Mouse (Mus musculus): ENCODE data around the gene Epb41l3. TPM values are rescaled to one million over a fixed set of nuclear protein-coding genes. Genes with fewer than 3 reads are reported as not detected.

Epb41l3 gene
- total and polyA plus RNA-seq, 3 experiments = not detected

- TF ChIP-seq JUND (IDR thresholded peaks at IDR 0.05; ENCODE audit: low read depth, low read length) (no peak), UBTF (IDR thresholded peaks at IDR 0.05; ENCODE audit: borderline replicate concordance, insufficient read depth, low read depth, low read length) (no peak), RCOR1 (IDR thresholded peaks at IDR 0.05; ENCODE audit: low read depth, low read length) (no peak), RAD21 (IDR thresholded peaks at IDR 0.05; ENCODE audit: low read depth, low read length) (no peak), MEF2A (IDR thresholded peaks at IDR 0.05; ENCODE audit: extremely low read depth, insufficient replicate concordance, low read depth, low read length, poor library complexity, severe bottlenecking) (no peak)
- Histone ChIP-seq H3K27ac (ENCODE audit: control insufficient read depth, low read depth, low read length) (no peak overlapping the region), H3K79me2 (ENCODE audit: control insufficient read depth, insufficient read depth, low read length, poor library complexity) (no peaks in the 10 kb centered on the region), H3K4me1 (ENCODE audit: control insufficient read depth in 1 of 2, insufficient read depth in 2 of 2, low read length in 2 of 2) (no peaks in the 10 kb centered on the region), H3K4me3 (ENCODE audit: control insufficient read depth in 1 of 2, insufficient read depth in 1 of 2, low read depth in 2 of 2, low read length in 2 of 2) (no peak overlapping the region), H3K9me3 (replicated peaks; ENCODE audit: insufficient read depth, low read length) (no peaks in the 10 kb centered on the region), H3K36me3 (ENCODE audit: control insufficient read depth in 1 of 2, insufficient read depth in 2 of 2, low read length in 2 of 2) (no peaks in the 10 kb centered on the region), H3K27me3 (ENCODE audit: control insufficient read depth in 1 of 2, insufficient read depth in 2 of 2, low read length in 2 of 2) (no peaks in the 10 kb centered on the region), H3K9ac (ENCODE audit: control insufficient read depth, low read depth, low read length, poor library complexity, severe bottlenecking) (no peak overlapping the region)
- no peak for DNase-seq (ENCODE audit: low read depth, low spot score)
Observed at GRCm38 (mm10) chr17:69158690-69159089, 83.2 kb downstream of the Epb41l3 start.

GRCm38 (mm10) chr17:69162731-69163130, 87.2 kb downstream of the Epb41l3 start:
- no peak overlapping the region for H3K27ac ChIP-seq (ENCODE audit: control insufficient read depth, low read depth, low read length)
- H3K36me3 ChIP-seq (ENCODE audit: control insufficient read depth in 1 of 2, insufficient read depth in 2 of 2, low read length in 2 of 2) = no peaks in the 10 kb centered on the region
- no peaks in the 10 kb centered on the region for H3K79me2 ChIP-seq (ENCODE audit: control insufficient read depth, insufficient read depth, low read length, poor library complexity)
- TF ChIP-seq ETS1 (IDR thresholded peaks at IDR 0.05; ENCODE audit: low read depth, low read length) (no peak), GABPA (IDR thresholded peaks at IDR 0.05; ENCODE audit: low read depth, low read length) (no peak), SMC3 (IDR thresholded peaks at IDR 0.05; ENCODE audit: low read depth, low read length) (no peak), NELFE (IDR thresholded peaks at IDR 0.05; ENCODE audit: low read depth, low read length) (no peak), HCFC1 (IDR thresholded peaks at IDR 0.05; ENCODE audit: low read depth, low read length) (no peak), USF2 (IDR thresholded peaks at IDR 0.05; ENCODE audit: borderline replicate concordance in 1 of 2, insufficient read depth in 1 of 2, low read depth in 1 of 2, low read length in 2 of 2) (no peak), ZNF384 (IDR thresholded peaks at IDR 0.05; ENCODE audit: low read depth, low read length) (no peak), POLR2AphosphoS2 (IDR thresholded peaks at IDR 0.05; ENCODE audit: low read length) (no peak), CTCF (IDR thresholded peaks at IDR 0.05 in 2 of 3, conservative IDR thresholded peaks at IDR 0.05 in 1 of 3; ENCODE audit: control insufficient read depth in 1 of 3, insufficient read depth in 1 of 3, low read depth in 2 of 3, low read length in 3 of 3, poor library complexity in 1 of 3, severe bottlenecking in 1 of 3) (no peak), CHD2 (IDR thresholded peaks at IDR 0.05; ENCODE audit: low read length) (no peak), POLR2AphosphoS5 (IDR thresholded peaks at IDR 0.05; ENCODE audit: borderline replicate concordance, low read depth, low read length) (no peak), E2F4 (IDR thresholded peaks at IDR 0.05; ENCODE audit: borderline replicate concordance, low read depth, low read length) (no peak), BHLHE40 (IDR thresholded peaks at IDR 0.05; ENCODE audit: borderline replicate concordance, low read depth, low read length) (no peak), TBP (IDR thresholded peaks at IDR 0.05; ENCODE audit: low read depth, low read length) (no peak)
- no peak overlapping the region for H3K9ac ChIP-seq (ENCODE audit: control insufficient read depth, low read depth, low read length, poor library complexity, severe bottlenecking)
- no peak overlapping the region for H3K4me3 ChIP-seq (ENCODE audit: control insufficient read depth in 1 of 2, insufficient read depth in 1 of 2, low read depth in 2 of 2, low read length in 2 of 2)
- H3K27me3 ChIP-seq (ENCODE audit: control insufficient read depth in 1 of 2, insufficient read depth in 2 of 2, low read length in 2 of 2) = no peaks in the 10 kb centered on the region
- H3K9me3 ChIP-seq (replicated peaks; ENCODE audit: insufficient read depth, low read length) = no peaks in the 10 kb centered on the region
- DNase-seq (ENCODE audit: low read depth, low spot score) = no peak
- H3K4me1 ChIP-seq (ENCODE audit: control insufficient read depth in 1 of 2, insufficient read depth in 2 of 2, low read length in 2 of 2) = no peaks in the 10 kb centered on the region

Measured in MEL (cell line).